Mouse (Mus musculus) lung, postnatal 36 days (tissue): Measurements from ENCODE around the gene Gm13089.
"Not testable (repeated sequence)": the region's sequence is repeated elsewhere in the genome, so short reads cannot be mapped to it uniquely, and the experiment has no call there.

Experiments used
- DNase-seq: peaks from one replicate; pipeline ENCODE4 v3.0.0; 2022; ENCODE audit warnings: mixed read lengths

Gene Gm13089

GRCm38 (mm10) chr4:143702611-143703010, at the start of gene Gm13089:
Gene Gm13089 (minus strand): TSS chr4:143702711.
- no peak for DNase-seq

DNA sequence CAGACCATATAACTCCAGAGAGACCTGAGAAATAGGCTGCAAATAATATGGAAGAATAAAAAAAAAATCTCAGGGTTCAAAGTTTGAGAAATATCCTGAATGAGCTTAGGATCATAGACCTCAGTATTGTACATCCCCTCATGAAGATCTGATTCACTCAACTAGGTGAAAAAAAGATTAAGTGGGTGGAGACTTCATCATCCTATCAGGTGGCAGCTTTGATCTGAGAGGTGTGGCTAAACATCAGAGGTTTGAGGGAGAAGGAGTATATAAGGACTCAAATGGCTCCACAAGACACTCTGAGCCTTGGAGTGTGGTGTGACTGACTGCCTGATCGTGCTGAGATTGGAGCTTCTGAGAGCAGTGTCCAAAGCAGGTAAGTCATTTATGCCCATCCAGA, 16.6 kb upstream of the Gm13089 start, which contains the start of gene Gm13078:
Gene Gm13078 (plus strand): TSS at position 301 of the 400 bp plus-strand sequence.
- DNase-seq: no peak

DNA sequence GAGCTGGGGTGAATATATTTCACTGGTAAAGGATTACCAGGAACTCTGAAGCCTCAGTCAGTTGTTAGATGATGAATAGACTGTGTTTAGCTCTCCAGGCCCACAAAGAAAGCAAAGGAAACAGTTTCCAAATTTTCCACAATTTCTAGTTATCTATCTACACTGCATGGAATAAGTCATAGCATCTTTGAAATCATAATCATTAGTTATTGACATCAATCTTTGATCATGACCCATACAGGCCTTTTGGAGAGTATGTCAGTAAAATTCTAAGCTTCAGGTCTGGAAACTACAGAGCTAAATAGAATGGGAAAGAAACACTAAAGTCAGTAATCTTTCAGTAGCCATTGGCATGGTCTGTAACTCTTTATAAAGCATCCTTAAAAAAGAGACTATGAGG, 45.4 kb downstream of the Gm13089 start, which contains the start of gene Gm13088:
Gene Gm13088 (minus strand): TSS at position 101 of the 400 bp plus-strand sequence.
- DNase-seq: not testable (repeated sequence)
